Mouse (Mus musculus) forebrain, embryonic 11.5 days (tissue): ENCODE data around the gene Capn5. TPM values are rescaled to one million over a fixed set of nuclear protein-coding genes. Genes with fewer than 3 reads are reported as not detected.
A peak's percentile ranks its signal among the peaks of the same experiment; 100 is the strongest.

Experiments used
- ATAC-seq: fragments of 200-750 bp; cut with Nextera tagmentation; replicated peaks from 2 replicates; pipeline ENCODE4 v1.8.0; 2017; ENCODE audit warnings: moderate TSS enrichment; ENCODE audit not compliant: low FRiP score
- DNase-seq: peaks from one replicate; pipeline ENCODE4 v3.0.0-alpha.2; 2017; ENCODE audit warnings: low spot score
- H3K27ac ChIP-seq: fragments of 300-500 bp; sonication (generic); 2 replicates; pipeline ENCODE4 v1.5.1; 2014; ENCODE audit warnings: low read depth, low read length
- H3K27me3 ChIP-seq: fragments of 300-500 bp; sonication (generic); 2 replicates; pipeline ENCODE4 v1.6.1; 2014; ENCODE audit warnings: mild to moderate bottlenecking, low read length, mixed read lengths; ENCODE audit not compliant: control insufficient read depth, insufficient read depth
- H3K36me3 ChIP-seq: fragments of 300-500 bp; sonication (generic); 2 replicates; pipeline ENCODE4 v1.6.1; 2014; ENCODE audit warnings: mild to moderate bottlenecking, low read length, moderate library complexity, mixed read lengths; ENCODE audit not compliant: control insufficient read depth, insufficient read depth
- H3K4me1 ChIP-seq: fragments of 300-500 bp; sonication (generic); replicated peaks from 2 replicates; pipeline ENCODE4 v1.6.1; 2014; ENCODE audit warnings: low read length, mixed read lengths; ENCODE audit not compliant: control insufficient read depth, insufficient read depth
- H3K4me2 ChIP-seq: fragments of 300-500 bp; sonication (generic); 2 replicates; pipeline ENCODE4 v1.6.1; 2014; ENCODE audit warnings: low read depth, mild to moderate bottlenecking, low read length, moderate library complexity, mixed read lengths; ENCODE audit not compliant: severe bottlenecking
- H3K4me3 ChIP-seq: fragments of 300-500 bp; sonication (generic); 2 replicates; pipeline ENCODE4 v1.5.1; 2014; ENCODE audit warnings: low read depth, low read length
- H3K9ac ChIP-seq: fragments of 300-500 bp; sonication (generic); 2 replicates; pipeline ENCODE4 v1.6.1; 2014; ENCODE audit warnings: low read length
- H3K9me3 ChIP-seq: fragments of 300-500 bp; sonication (generic); 2 replicates; pipeline ENCODE4 v1.6.1; 2016; ENCODE audit warnings: low read length, mixed read lengths; ENCODE audit not compliant: control insufficient read depth
- WGBS: fragments of 180-500 bp; shearing (Covaris S2); extraction: QIAGEN DNeasy Blood & Tissue Kit; methylation state at CpG from one replicate; pipeline ENCODE4 v1.1.7; 2014; 5-methylcytosine and 5-hydroxymethylcytosine counted together
- polyA plus RNA-seq: library from polyadenylated mRNA; unstranded; fragments of >200 nt; fragmentation: Nextera tagmentation; extraction: Ambion mirVana; gene quantifications from 2 replicates; pipeline ENCODE4 v1.2.1, GENCODE M21; 2014

The Capn5 gene
- polyA plus RNA-seq, 1 experiment from 2014 or later: 6.1 TPM

DNA sequence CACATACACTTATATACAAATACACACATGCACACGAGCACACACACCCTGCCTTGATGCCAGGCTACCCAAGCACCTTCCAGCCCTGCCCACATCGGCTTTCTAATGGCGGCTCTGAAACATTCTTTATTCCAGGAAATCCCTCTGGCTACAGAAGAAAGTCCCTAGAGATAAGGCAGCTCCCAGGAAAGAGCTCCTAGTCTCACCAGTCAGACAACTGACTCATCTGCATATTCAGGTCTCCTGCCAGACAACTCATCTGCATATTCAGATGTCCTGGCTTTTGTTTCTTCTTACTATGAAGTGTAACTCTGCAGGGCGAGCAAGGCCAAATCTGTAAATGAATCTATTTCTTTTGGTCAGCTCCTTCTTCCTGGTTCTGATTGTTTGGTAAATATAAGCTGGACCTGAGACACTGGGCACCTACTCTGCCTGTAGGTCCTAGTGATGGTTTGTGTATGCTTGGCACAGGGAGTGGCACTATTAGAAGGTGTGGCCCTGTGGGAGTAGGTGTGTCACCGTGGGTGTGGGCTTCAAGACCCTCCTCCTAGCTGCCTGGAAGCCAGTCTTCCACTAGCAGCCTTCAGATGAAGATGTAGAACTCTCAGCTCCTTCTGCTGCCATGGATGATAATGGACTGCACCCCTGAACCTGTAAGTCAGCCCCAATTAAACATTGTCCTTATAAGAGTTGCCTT, 20.3 kb downstream of the Capn5 start:
- WGBS: 70% methylated on average over 5 of the region's 5 CpGs
- Histone ChIP-seq H3K36me3 (no peaks in the 10 kb centered on the region), H3K27ac (no peak overlapping the region), H3K9ac (no peak overlapping the region), H3K4me2 (no peak overlapping the region), H3K27me3 (no peaks in the 10 kb centered on the region), H3K9me3 (no peaks in the 10 kb centered on the region), H3K4me3 (no peak overlapping the region), H3K4me1 (no peaks in the 10 kb centered on the region)
- ATAC-seq: no peak
- no peak for DNase-seq

DNA sequence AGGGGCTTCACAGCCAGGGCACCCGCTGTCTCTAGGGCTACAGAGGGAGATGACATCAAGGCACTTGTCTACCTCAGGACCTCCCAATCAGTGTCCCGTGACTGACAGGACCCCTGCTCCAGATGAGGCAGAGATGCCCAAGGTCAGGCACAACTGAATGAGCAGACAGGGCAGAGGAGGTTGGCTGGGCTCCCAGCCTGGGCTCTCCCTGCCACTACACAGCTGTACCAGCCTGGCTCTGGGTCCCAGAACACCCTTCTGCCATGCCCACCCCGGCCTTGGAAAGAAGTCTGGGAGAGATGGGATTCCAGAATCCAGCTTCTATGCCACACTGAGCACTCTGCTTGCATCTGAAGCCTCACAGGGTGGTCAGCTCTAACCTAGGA, 21.8 kb downstream of the Capn5 start:
- Histone ChIP-seq H3K9me3 (no peaks in the 10 kb centered on the region), H3K36me3 (no peaks in the 10 kb centered on the region), H3K27me3 (no peaks in the 10 kb centered on the region), H3K4me3 (no peak overlapping the region), H3K4me1 (no peaks in the 10 kb centered on the region), H3K9ac (no peak overlapping the region), H3K4me2 (no peak overlapping the region), H3K27ac (no peak overlapping the region)
- DNase-seq (no peak), ATAC-seq (no peak)
- 78% methylated on average over 3 of the region's 3 CpGs for WGBS

DNA sequence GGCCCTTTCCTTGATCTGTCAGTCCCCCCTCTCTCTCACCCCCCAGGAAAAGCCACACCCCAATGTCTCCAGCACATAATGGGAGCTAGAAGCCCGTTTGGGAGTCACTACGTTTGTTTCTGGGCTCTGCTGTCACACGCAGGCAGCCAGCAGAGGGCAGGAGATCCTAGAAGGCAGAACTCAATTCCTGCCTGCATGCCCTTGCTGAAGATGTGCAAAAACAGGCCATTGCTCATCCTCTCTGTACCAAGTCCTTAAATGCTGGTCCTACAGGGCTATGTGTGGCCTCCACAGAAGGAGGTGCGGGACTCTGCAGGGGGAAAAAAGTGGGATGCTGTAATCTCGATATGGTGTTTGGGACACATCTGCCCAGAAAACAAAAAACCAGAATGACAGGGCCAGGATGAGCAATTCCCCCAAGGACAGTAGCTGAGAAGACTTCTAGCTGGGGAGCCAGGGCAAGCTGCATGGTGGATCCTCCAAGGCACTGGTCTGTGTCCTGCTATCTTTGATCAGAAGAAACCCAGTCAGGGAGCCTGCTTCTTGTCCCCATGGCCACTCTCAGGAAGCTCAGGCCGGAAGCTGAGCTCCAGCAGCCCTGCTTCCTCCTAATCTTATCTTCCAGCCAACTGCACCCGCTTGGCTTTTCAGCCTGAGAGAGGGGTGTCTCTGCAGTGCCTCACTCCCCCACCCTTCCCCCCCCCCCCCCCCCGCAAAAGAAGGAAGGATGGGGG, 22.4 kb downstream of the Capn5 start:
- WGBS: 29% methylated on average over 7 of the region's 8 CpGs
- no peak overlapping the region for H3K27ac ChIP-seq
- H3K9me3 ChIP-seq: no peaks in the 10 kb centered on the region
- DNase-seq: peak; percentile 71
- no peak overlapping the region for H3K4me3 ChIP-seq
- H3K4me2 ChIP-seq: no peak overlapping the region
- H3K9ac ChIP-seq: no peak overlapping the region
- no peaks in the 10 kb centered on the region for H3K36me3 ChIP-seq
- peak; percentile 56; the same call in 1 of the 2 replicates for ATAC-seq
- no peaks in the 10 kb centered on the region for H3K27me3 ChIP-seq
- no peaks in the 10 kb centered on the region for H3K4me1 ChIP-seq

DNA sequence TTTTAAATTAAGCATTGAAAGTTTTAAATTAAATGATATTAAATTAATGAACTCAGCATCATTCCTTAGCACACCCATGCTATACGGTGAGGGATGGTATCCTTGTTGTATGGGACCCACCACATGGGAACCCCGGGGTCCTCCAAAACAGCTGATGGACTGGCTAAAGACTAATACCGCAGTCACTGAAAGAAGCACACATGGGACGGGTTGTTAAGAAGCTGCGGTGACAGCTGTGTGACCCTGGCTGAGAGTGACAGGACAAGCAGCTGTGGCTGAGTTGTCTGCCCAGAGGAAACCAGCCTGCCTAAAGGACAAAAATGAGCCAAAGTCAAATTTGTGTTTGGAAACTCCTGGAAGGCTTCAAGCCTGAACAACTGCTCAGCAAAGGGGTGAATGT, 24.2 kb downstream of the Capn5 start:
- H3K4me3 ChIP-seq: no peak overlapping the region
- ATAC-seq (no peak), DNase-seq (no peak)
- H3K9me3 ChIP-seq: no peaks in the 10 kb centered on the region
- H3K4me2 ChIP-seq: no peak overlapping the region
- H3K36me3 ChIP-seq: no peaks in the 10 kb centered on the region
- no peak overlapping the region for H3K27ac ChIP-seq
- H3K4me1 ChIP-seq: no peaks in the 10 kb centered on the region; the same call in 1 of the 2 replicates
- H3K9ac ChIP-seq: no peak overlapping the region
- H3K27me3 ChIP-seq: no peaks in the 10 kb centered on the region
- 83% methylated on average over 5 of the region's 5 CpGs for WGBS

DNA sequence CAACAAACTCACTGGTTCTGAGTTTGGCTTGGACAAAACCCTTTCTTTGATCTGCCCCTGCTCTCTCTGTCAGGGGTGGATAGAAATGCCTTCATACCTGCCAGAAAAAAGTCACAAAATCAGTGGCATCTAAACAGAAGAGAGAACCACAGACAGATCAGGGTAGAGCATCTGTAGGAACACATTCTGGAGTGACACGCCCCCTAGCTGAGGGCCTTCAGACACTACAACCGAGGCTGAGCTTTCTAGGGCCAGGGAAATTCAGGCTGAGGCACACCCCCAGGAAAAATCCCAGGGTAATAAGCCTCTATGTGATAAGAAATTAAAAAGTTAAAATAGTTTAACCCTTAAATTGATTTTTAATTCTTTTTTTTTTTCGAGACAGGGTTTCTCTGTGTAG, 24.7 kb downstream of the Capn5 start:
- Histone ChIP-seq H3K4me1 (no peaks in the 10 kb centered on the region; the same call in 1 of the 2 replicates), H3K4me3 (no peak overlapping the region), H3K27ac (no peak overlapping the region), H3K27me3 (no peaks in the 10 kb centered on the region), H3K36me3 (no peaks in the 10 kb centered on the region), H3K4me2 (no peak overlapping the region), H3K9ac (no peak overlapping the region), H3K9me3 (no peaks in the 10 kb centered on the region)
- WGBS: 36% methylated on average over 3 of the region's 3 CpGs
- DNase-seq (no peak), ATAC-seq (no peak)

DNA sequence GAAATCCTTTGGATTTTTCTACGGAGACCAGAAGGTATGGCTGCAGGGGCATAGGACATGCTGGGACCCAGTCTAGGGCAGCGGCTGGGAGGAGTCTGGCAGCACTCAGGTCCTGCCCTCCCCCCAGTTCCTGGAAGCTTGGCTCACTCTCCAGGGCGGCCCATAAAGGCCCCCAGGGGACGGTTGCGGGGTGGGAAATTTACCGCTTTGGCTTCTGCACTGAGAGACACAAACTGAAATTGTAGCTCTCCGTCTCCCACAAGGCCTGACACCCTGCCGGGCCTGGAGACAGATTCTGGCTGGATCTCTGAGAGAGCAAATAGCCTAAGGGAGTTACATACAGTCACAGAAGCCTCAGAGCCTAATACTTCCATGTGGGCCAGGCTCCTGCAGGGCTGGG, 25.7 kb downstream of the Capn5 start:
- H3K4me2 ChIP-seq: no peak overlapping the region
- H3K4me1 ChIP-seq: peaks cover 3% of the 10 kb centered on the region; the same call in 1 of the 2 replicates
- H3K27me3 ChIP-seq: no peaks in the 10 kb centered on the region
- H3K27ac ChIP-seq: no peak overlapping the region
- DNase-seq (no peak), ATAC-seq (no peak)
- no peaks in the 10 kb centered on the region for H3K9me3 ChIP-seq
- WGBS: 58% methylated on average over 8 of the region's 8 CpGs
- H3K36me3 ChIP-seq: no peaks in the 10 kb centered on the region
- H3K4me3 ChIP-seq: no peak overlapping the region
- H3K9ac ChIP-seq: no peak overlapping the region

DNA sequence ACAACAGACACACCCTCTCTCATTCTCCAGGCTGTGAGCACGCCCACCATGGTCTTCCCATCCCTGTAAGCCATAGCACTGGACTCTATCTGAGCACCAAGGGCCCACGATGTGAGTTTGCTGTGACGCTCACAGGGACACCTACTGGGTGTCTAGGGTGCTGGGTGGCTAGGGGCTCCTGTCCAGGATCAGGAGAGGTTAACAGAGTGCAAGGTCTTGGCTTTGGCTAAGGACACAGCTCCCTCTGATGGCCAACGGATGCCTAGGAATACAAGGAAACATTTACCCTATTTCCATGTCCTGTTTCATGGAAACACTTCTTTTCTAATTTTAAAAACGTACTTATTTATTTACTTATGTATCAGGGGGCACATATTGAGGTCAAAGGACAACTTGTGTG, 27.5 kb downstream of the Capn5 start:
- DNase-seq: no peak
- no peak overlapping the region for H3K4me3 ChIP-seq
- no peak for ATAC-seq
- H3K36me3 ChIP-seq: no peaks in the 10 kb centered on the region
- 46% methylated on average over 5 of the region's 5 CpGs for WGBS
- H3K27me3 ChIP-seq: no peaks in the 10 kb centered on the region
- H3K4me1 ChIP-seq: peaks cover 3% of the 10 kb centered on the region; the same call in 1 of the 2 replicates
- no peak overlapping the region for H3K4me2 ChIP-seq
- H3K9ac ChIP-seq: no peak overlapping the region
- H3K27ac ChIP-seq: no peak overlapping the region
- no peaks in the 10 kb centered on the region for H3K9me3 ChIP-seq

DNA sequence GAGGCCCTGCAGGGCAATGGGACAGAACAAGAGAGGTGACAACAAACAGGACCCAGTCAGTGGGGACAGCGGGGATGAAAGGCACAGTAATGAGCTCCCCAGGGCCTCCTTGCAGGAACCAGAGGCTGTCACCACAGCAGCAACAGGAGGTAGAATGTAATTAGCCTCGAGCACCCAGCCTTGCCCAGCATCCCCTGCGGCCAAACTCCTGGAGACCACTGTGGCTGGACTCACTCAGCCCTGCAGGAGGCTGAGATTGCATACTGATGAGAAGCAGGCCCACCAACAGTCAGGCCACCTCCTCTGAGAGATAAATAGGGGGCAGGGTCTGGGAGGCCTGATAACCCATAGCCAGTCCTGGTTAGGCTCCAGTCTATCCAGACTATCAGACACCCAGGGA, 28.3 kb downstream of the Capn5 start:
- Histone ChIP-seq H3K4me2 (no peak overlapping the region), H3K4me1 (peaks cover 3% of the 10 kb centered on the region; the same call in 1 of the 2 replicates), H3K27me3 (no peaks in the 10 kb centered on the region), H3K9me3 (no peaks in the 10 kb centered on the region), H3K27ac (no peak overlapping the region), H3K9ac (no peak overlapping the region), H3K4me3 (no peak overlapping the region), H3K36me3 (no peaks in the 10 kb centered on the region)
- 13% methylated on average over 3 of the region's 3 CpGs for WGBS
- ATAC-seq (no peak), DNase-seq (no peak)
